Mouse (Mus musculus): ENCODE measurements around the gene Abo. TPM values are rescaled to one million over a fixed set of nuclear protein-coding genes. Genes with fewer than 3 reads are reported as not detected.

The Abo gene
- polyA plus RNA-seq, 1 experiment from 2014 or later: not detected

DNA sequence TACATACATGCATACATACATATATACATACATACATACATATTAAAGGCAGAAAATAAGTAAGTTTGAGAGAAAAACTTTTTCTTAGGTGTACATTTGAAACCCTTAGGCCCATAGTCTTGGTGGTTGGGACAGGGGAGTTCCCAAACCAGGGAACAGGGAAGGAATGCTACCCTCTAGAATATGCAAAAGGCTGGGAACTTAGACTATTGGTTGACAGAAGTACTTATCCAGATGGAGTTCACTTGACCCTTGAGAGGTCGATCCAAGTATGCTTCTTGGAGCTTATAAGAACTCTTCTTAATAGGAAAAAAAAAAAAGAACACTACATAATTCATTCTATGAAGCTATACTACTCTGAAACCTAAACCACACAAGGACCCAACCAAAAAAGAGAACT, 36.7 kb downstream of the Abo start:
- no peak for ATAC-seq (ENCODE audit: low read depth)
- Histone ChIP-seq H3K9me3 (no peaks in the 10 kb centered on the region), H3K9ac (no peak overlapping the region), H3K27me3 (no peaks in the 10 kb centered on the region), H3K36me3 (no peaks in the 10 kb centered on the region), H3K4me1 (replicated peaks) (no peaks in the 10 kb centered on the region), H3K4me2 (no peak overlapping the region), H3K4me3 (no peak overlapping the region), H3K27ac (replicated peaks) (no peak overlapping the region)
- 100% methylated on average over 1 of the region's 1 CpGs for WGBS

DNA sequence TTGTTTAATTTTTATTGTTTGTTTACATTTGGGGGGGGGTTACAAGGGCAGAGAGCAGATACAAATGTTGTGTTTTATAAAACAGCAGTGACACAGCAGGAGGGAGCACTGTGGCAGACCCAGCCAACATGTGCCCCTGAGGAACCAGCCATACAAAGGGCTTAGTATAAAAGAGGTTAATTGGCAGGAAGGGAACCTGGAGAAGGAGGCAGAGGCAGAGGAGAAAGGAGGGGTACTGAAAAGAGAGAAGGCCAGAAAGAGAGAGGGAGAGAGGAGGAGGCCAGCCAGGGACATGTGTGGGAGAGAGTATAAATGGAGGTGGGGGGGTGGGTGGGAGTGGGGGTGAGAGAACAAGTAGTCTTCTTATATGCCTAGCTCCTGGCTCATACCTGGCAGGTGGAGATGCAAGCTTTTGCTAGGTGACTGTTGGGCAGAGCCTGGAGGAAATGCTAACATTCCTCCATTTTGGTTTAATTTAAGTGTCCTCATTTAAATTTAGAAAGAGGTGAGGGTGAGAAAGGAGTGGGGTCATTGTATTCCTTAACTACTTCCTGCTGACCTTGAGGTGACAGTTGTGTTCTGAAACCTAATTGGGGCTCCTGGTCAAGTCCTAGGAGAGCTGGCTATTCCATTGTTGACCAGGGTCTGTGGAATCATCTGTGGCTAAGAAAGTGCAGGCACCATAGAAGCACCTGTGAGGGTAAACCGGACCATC, 37.4 kb downstream of the Abo start:
- Histone ChIP-seq H3K4me3 (no peak overlapping the region), H3K4me2 (no peak overlapping the region), H3K27me3 (no peaks in the 10 kb centered on the region), H3K4me1 (replicated peaks) (no peaks in the 10 kb centered on the region), H3K36me3 (no peaks in the 10 kb centered on the region), H3K27ac (replicated peaks) (no peak overlapping the region), H3K9me3 (no peaks in the 10 kb centered on the region), H3K9ac (no peak overlapping the region)
- no peak for ATAC-seq (ENCODE audit: low read depth)
- 97% methylated on average over 1 of the region's 1 CpGs for WGBS

Other genes with a start within 250 kb of the Abo start
- 91.8 and 101 TPM in 2 replicates for gene Fam69b, start 236.5 kb downstream of the Abo start, polyA plus RNA-seq (2015; fragmentation: Nextera tagmentation; extraction: Ambion mirVana)
- not detected in 2 replicates for gene Lcn4, start 193.7 kb downstream of the Abo start, polyA plus RNA-seq (2015; fragmentation: Nextera tagmentation; extraction: Ambion mirVana)
- 27.6 and 29.0 TPM in 2 replicates for gene Surf6, start 37.9 kb upstream of the Abo start, polyA plus RNA-seq (2015; fragmentation: Nextera tagmentation; extraction: Ambion mirVana)
- 129 TPM in 2 replicates for gene Med22, start 45.7 kb upstream of the Abo start, polyA plus RNA-seq (2015; fragmentation: Nextera tagmentation; extraction: Ambion mirVana)
- gene Rpl7a, start 45.8 kb upstream of the Abo start, polyA plus RNA-seq (2015; fragmentation: Nextera tagmentation; extraction: Ambion mirVana): 457 and 479 TPM in 2 replicates
- gene Surf2, start 51.4 kb upstream of the Abo start, polyA plus RNA-seq (2015; fragmentation: Nextera tagmentation; extraction: Ambion mirVana): 55.8 and 64.2 TPM in 2 replicates
- 78.8 and 86.4 TPM in 2 replicates for gene Surf1, start 51.6 kb upstream of the Abo start, polyA plus RNA-seq (2015; fragmentation: Nextera tagmentation; extraction: Ambion mirVana)
- 115 and 119 TPM in 2 replicates for gene Surf4, start 68.9 kb upstream of the Abo start, polyA plus RNA-seq (2015; fragmentation: Nextera tagmentation; extraction: Ambion mirVana)
- gene Stkld1, start 69.1 kb upstream of the Abo start, polyA plus RNA-seq (2015; fragmentation: Nextera tagmentation; extraction: Ambion mirVana): 0.11 and 0.61 TPM in 2 replicates
- 31.8 and 33.7 TPM in 2 replicates for gene Rexo4, start 99.4 kb upstream of the Abo start, polyA plus RNA-seq (2015; fragmentation: Nextera tagmentation; extraction: Ambion mirVana)
- not detected in 2 replicates for gene Adamts13, start 108.4 kb upstream of the Abo start, polyA plus RNA-seq (2015; fragmentation: Nextera tagmentation; extraction: Ambion mirVana)
- 114 and 120 TPM in 2 replicates for gene Cacfd1, start 144.9 kb upstream of the Abo start, polyA plus RNA-seq (2015; fragmentation: Nextera tagmentation; extraction: Ambion mirVana)
- 8.3 and 9.3 TPM in 2 replicates for gene Slc2a6, start 163.0 kb upstream of the Abo start, polyA plus RNA-seq (2015; fragmentation: Nextera tagmentation; extraction: Ambion mirVana)
- gene Mymk, start 207.2 kb upstream of the Abo start, polyA plus RNA-seq (2015; fragmentation: Nextera tagmentation; extraction: Ambion mirVana): 1.3 and 5.9 TPM in 2 replicates
- gene Adamtsl2, start 214.4 kb upstream of the Abo start, polyA plus RNA-seq (2015; fragmentation: Nextera tagmentation; extraction: Ambion mirVana): 9.1 and 9.2 TPM in 2 replicates